Mouse (Mus musculus) CH12.LX (cell line): Measurements from ENCODE around the gene Bach2.

Source experiments
- CTCF ChIP-seq, 2 experiments: IDR thresholded peaks in 1 of 2; conservative IDR thresholded peaks in 1 of 2; 2 replicates each; pipeline ENCODE4 v1.5.1; 2011 to 2012; ENCODE audit warnings: low read depth in 2 of 2, low read length in 2 of 2, improper control_type of control experiment in 1 of 2, inconsistent platforms in 1 of 2, mild to moderate bottlenecking in 1 of 2, moderate library complexity in 1 of 2
- POLR2A ChIP-seq: IDR thresholded peaks from 2 replicates; pipeline ENCODE4 v1.6.1; 2011; ENCODE audit warnings: low read depth, mild to moderate bottlenecking, improper control_type of control experiment, low read length
- ZNF384 ChIP-seq: IDR thresholded peaks from 2 replicates; pipeline ENCODE4 v1.6.1; 2012; ENCODE audit warnings: low read depth, low read length, improper control_type of control experiment, inconsistent platforms

- TF ChIP-seq POLR2A = no peak
- TF ChIP-seq CTCF (conservative IDR thresholded peaks at IDR 0.05 in 1 of 2, IDR thresholded peaks at IDR 0.05 in 1 of 2; ENCODE audit: low read depth in 2 of 2, low read length in 2 of 2) = peak in 1 of 2 experiments; percentile 36; a peak in 2 of 4 replicates
- TF ChIP-seq ZNF384 = no peak
Measured at GRCm38 (mm10) chr4:32561555-32562095, 323.0 kb downstream of the Bach2 start.
